Mouse (Mus musculus): Measurements from ENCODE around the gene Noc4l. TPM values are rescaled to one million over a fixed set of nuclear protein-coding genes. Genes with fewer than 3 reads are reported as not detected.

Noc4l gene
- polyA plus RNA-seq, 1 experiment from 2014 or later: 61.4 TPM

DNA sequence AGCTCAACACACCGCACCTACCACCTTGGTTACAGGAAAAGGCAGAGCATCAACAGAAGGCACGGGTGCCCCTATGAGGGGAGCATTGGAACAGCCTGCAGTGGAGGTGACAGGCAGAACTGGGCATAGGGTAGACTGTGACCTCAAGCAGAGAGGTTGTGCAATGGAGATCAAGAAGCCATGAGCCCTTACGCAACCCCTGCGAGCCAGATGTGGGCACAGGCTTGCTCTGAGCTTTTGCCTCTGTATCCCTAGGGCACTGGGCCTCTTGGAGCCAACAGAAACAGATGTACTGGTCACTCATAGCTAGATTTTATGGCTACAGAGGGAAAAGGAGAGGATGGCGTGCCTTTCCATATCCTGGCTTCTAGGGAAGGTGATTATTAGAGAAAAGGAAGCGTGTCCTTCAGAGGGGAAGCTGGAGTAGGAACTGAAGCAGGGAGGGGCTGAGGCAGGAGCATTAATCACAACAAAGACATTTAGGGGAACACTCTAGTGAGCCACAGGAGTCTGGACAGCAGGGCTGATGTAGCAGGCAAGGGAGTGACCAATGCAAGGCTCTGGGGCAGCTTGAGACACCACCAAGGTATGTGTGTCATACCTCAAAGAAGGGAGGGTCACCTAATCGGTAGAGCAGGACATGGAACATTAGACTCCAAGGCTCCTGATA, 50.1 kb downstream of the Noc4l start:
- 75% methylated on average over 7 of the region's 7 CpGs for WGBS
- no peaks in the 10 kb centered on the region for H3K27me3 ChIP-seq (ENCODE audit: control insufficient read depth, insufficient read depth, low read length)
- H3K9ac ChIP-seq (ENCODE audit: low read depth, low read length): no peak overlapping the region
- H3K4me1 ChIP-seq (ENCODE audit: control insufficient read depth, insufficient read depth, low read length): peaks cover 9% of the 10 kb centered on the region
- ATAC-seq (ENCODE audit: low FRiP score, low TSS enrichment): no peak
- H3K9me3 ChIP-seq (ENCODE audit: control insufficient read depth, low read length): no peaks in the 10 kb centered on the region
- H3K4me3 ChIP-seq (ENCODE audit: low read length): no peak overlapping the region
- no peak overlapping the region for H3K27ac ChIP-seq (ENCODE audit: low read depth, low read length)
- H3K36me3 ChIP-seq (ENCODE audit: control insufficient read depth, insufficient read depth, low read length): no peaks in the 10 kb centered on the region
- no peak overlapping the region for H3K4me2 ChIP-seq (replicated peaks; ENCODE audit: low read depth, low read length)

Small RNA genes lying within 50 kb of the gene (microRNA-seq; reads per million reads assigned to microRNA genes)
- gene Mir7026: 2.3 reads per million, percentile 6 among the genes with 10 or more reads in this experiment

Other genes starting within 250 kb of the Noc4l start
- gene Fbrsl1, start 204.9 kb downstream of the Noc4l start, polyA plus RNA-seq (2014; fragmentation: Nextera tagmentation; extraction: Ambion mirVana): 15.7 and 16.7 TPM in 2 replicates
- 0.09 TPM in 1 of 2 replicates, not detected in the other for gene Galnt9, start 109.1 kb downstream of the Noc4l start, polyA plus RNA-seq (2014; fragmentation: Nextera tagmentation; extraction: Ambion mirVana)
- 23.9 and 31.1 TPM in 2 replicates for gene Ddx51, start within 50 bp of the Noc4l start, polyA plus RNA-seq (2014; fragmentation: Nextera tagmentation; extraction: Ambion mirVana)
- gene Ep400, start 117.3 kb upstream of the Noc4l start, polyA plus RNA-seq (2014; fragmentation: Nextera tagmentation; extraction: Ambion mirVana): 30.7 and 56.3 TPM in 2 replicates
- 24.5 and 25.2 TPM in 2 replicates for gene Pus1, start 127.2 kb upstream of the Noc4l start, polyA plus RNA-seq (2014; fragmentation: Nextera tagmentation; extraction: Ambion mirVana)
- gene Ulk1, start 156.7 kb upstream of the Noc4l start, polyA plus RNA-seq (2014; fragmentation: Nextera tagmentation; extraction: Ambion mirVana): 33.6 and 34.6 TPM in 2 replicates
- gene Hscb, start 186.4 kb upstream of the Noc4l start, polyA plus RNA-seq (2014; fragmentation: Nextera tagmentation; extraction: Ambion mirVana): 31.0 and 31.3 TPM in 2 replicates
- 36.2 and 37.5 TPM in 2 replicates for gene Chek2, start 186.6 kb upstream of the Noc4l start, polyA plus RNA-seq (2014; fragmentation: Nextera tagmentation; extraction: Ambion mirVana)
- 19.3 and 24.7 TPM in 2 replicates for gene Ttc28, start 226.4 kb upstream of the Noc4l start, polyA plus RNA-seq (2014; fragmentation: Nextera tagmentation; extraction: Ambion mirVana)